Mouse (Mus musculus): Measurements from ENCODE around the gene Syt13. TPM values are rescaled to one million over a fixed set of nuclear protein-coding genes. Genes with fewer than 3 reads are reported as not detected.

Syt13 gene
- total and polyA plus RNA-seq, 3 experiments: 0.10 to 0.47 (median 0.36) TPM

DNA sequence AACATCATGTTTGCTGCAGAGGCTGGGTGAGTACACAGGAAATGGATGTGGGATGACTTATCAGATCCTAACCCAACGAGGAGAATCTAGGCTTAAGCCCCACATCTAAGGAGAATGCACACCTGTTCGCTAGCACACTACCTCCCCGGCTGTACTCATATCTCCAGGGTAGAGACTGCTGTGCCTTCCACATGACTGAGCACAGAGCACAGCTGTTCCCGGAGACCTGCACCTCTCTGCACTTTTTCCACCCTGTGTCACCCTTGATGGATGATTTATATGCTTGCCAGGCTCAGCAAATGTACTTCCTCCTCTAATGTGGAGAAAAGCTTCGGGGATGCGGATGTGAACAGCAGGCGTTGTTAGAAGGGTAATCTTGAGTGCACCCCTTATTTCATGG is 16.2 kb downstream of the Syt13 start:
- H3K79me2 ChIP-seq (replicated peaks; ENCODE audit: control insufficient read depth, insufficient read depth, low read length): no peaks in the 10 kb centered on the region

GRCm38 (mm10) chr2:92933379-92933778 is 18.5 kb downstream of the Syt13 start:
- Histone ChIP-seq H3K79me2 (replicated peaks; ENCODE audit: control insufficient read depth, insufficient read depth, low read length) (no peaks in the 10 kb centered on the region), H3K27ac (no peak overlapping the region), H3K27me3 (ENCODE audit: control insufficient read depth, insufficient read depth, low read length) (no peaks in the 10 kb centered on the region), H3K4me1 (ENCODE audit: control insufficient read depth, insufficient read depth, low read length) (no peaks in the 10 kb centered on the region), H3K4me3 (no peak overlapping the region), H3K36me3 (ENCODE audit: control insufficient read depth, insufficient read depth, low read length) (no peaks in the 10 kb centered on the region), H3K9ac (ENCODE audit: low read depth, low read length) (no peak overlapping the region)
- no peak for TF ChIP-seq POLR2A (IDR thresholded peaks at IDR 0.05; ENCODE audit: insufficient read depth, low read depth, low read length)
- no peak for TF ChIP-seq EP300 (IDR thresholded peaks at IDR 0.05; ENCODE audit: insufficient read depth, low read depth, low read length)
- TF ChIP-seq CTCF (IDR thresholded peaks at IDR 0.05): no peak
- no peak for DNase-seq
- intact Hi-C loops (cut with DNase I): no loop called here
- WGBS: 91% methylated on average over 6 of the region's 6 CpGs

More for the DNA sequence above, 16.2 kb downstream of the Syt13 start:
- no peak overlapping the region for H3K9ac ChIP-seq (ENCODE audit: low read depth, low read length)
- H3K36me3 ChIP-seq (ENCODE audit: control insufficient read depth, insufficient read depth, low read length): no peaks in the 10 kb centered on the region
- intact Hi-C loops (cut with DNase I): no loop called here
- TF ChIP-seq CTCF (IDR thresholded peaks at IDR 0.05): no peak
- TF ChIP-seq EP300 (IDR thresholded peaks at IDR 0.05; ENCODE audit: insufficient read depth, low read depth, low read length): no peak
- no peak for TF ChIP-seq POLR2A (IDR thresholded peaks at IDR 0.05; ENCODE audit: insufficient read depth, low read depth, low read length)
- H3K27ac ChIP-seq: no peak overlapping the region
- H3K4me3 ChIP-seq: no peak overlapping the region
- WGBS: 69% methylated on average over 7 of the region's 7 CpGs
- H3K27me3 ChIP-seq (ENCODE audit: control insufficient read depth, insufficient read depth, low read length): no peaks in the 10 kb centered on the region
- H3K4me1 ChIP-seq (ENCODE audit: control insufficient read depth, insufficient read depth, low read length): no peaks in the 10 kb centered on the region
- DNase-seq: no peak

GRCm38 (mm10) chr2:92934312-92934982 is 19.5 kb downstream of the Syt13 start:
- no peak for TF ChIP-seq POLR2A (IDR thresholded peaks at IDR 0.05; ENCODE audit: insufficient read depth, low read depth, low read length)
- TF ChIP-seq EP300 (IDR thresholded peaks at IDR 0.05; ENCODE audit: insufficient read depth, low read depth, low read length): no peak
- TF ChIP-seq CTCF (IDR thresholded peaks at IDR 0.05): no peak
- Histone ChIP-seq H3K36me3 (ENCODE audit: control insufficient read depth, insufficient read depth, low read length) (no peaks in the 10 kb centered on the region), H3K27me3 (ENCODE audit: control insufficient read depth, insufficient read depth, low read length) (no peaks in the 10 kb centered on the region), H3K4me3 (no peak overlapping the region), H3K27ac (no peak overlapping the region), H3K79me2 (replicated peaks; ENCODE audit: control insufficient read depth, insufficient read depth, low read length) (no peaks in the 10 kb centered on the region), H3K9ac (ENCODE audit: low read depth, low read length) (no peak overlapping the region), H3K4me1 (ENCODE audit: control insufficient read depth, insufficient read depth, low read length) (no peaks in the 10 kb centered on the region)
- no peak for DNase-seq
- WGBS: 30% methylated on average over 10 of the region's 10 CpGs
- intact Hi-C loops (cut with DNase I): loop anchor here (2.0 kb wide), 1 partner anchor 14 kb away; no protein-coding TSS in a partner anchor

- Histone ChIP-seq H3K4me3 (no peak overlapping the region), H3K36me3 (ENCODE audit: control insufficient read depth, insufficient read depth, low read length) (no peaks in the 10 kb centered on the region), H3K79me2 (replicated peaks; ENCODE audit: control insufficient read depth, insufficient read depth, low read length) (no peaks in the 10 kb centered on the region), H3K9ac (ENCODE audit: low read depth, low read length) (no peak overlapping the region), H3K4me1 (ENCODE audit: control insufficient read depth, insufficient read depth, low read length) (no peaks in the 10 kb centered on the region), H3K27me3 (ENCODE audit: control insufficient read depth, insufficient read depth, low read length) (no peaks in the 10 kb centered on the region), H3K27ac (no peak overlapping the region)
- intact Hi-C loops (cut with DNase I): loop anchor here (2.0 kb wide), 1 partner anchor 13 kb away; no protein-coding TSS in a partner anchor
- 77% methylated on average over 3 of the region's 3 CpGs for WGBS
- DNase-seq: no peak
- no peak for TF ChIP-seq EP300 (IDR thresholded peaks at IDR 0.05; ENCODE audit: insufficient read depth, low read depth, low read length)
- no peak for TF ChIP-seq CTCF (IDR thresholded peaks at IDR 0.05)
- TF ChIP-seq POLR2A (IDR thresholded peaks at IDR 0.05; ENCODE audit: insufficient read depth, low read depth, low read length): no peak
Measured at GRCm38 (mm10) chr2:92935483-92935882, 20.6 kb downstream of the Syt13 start.

DNA sequence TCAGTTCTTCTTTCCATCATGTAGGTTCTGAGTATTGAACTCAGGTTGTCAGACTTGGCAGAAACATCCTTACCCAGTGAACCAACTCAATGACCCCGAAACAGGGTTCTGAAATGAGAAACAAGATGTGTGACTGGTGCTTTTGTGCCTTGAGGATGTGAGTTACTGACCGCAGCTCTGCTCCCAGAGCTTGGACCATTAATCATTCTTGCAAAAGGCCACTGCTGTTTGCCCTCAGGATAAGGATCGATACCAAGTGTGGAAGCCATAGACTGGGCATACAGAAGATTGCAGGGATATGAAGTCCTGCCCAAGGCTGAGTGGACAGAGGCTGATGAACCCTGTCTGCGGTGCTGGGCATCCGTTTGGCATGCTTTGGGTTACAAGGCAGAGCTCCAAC is 23.2 kb downstream of the Syt13 start:
- 88% methylated on average over 5 of the region's 5 CpGs for WGBS
- Histone ChIP-seq H3K4me3 (no peak overlapping the region), H3K36me3 (ENCODE audit: control insufficient read depth, insufficient read depth, low read length) (no peaks in the 10 kb centered on the region), H3K79me2 (replicated peaks; ENCODE audit: control insufficient read depth, insufficient read depth, low read length) (no peaks in the 10 kb centered on the region), H3K27ac (no peak overlapping the region), H3K9ac (ENCODE audit: low read depth, low read length) (no peak overlapping the region), H3K27me3 (ENCODE audit: control insufficient read depth, insufficient read depth, low read length) (no peaks in the 10 kb centered on the region), H3K4me1 (ENCODE audit: control insufficient read depth, insufficient read depth, low read length) (no peaks in the 10 kb centered on the region)
- no peak for DNase-seq
- no peak for TF ChIP-seq EP300 (IDR thresholded peaks at IDR 0.05; ENCODE audit: insufficient read depth, low read depth, low read length)
- TF ChIP-seq POLR2A (IDR thresholded peaks at IDR 0.05; ENCODE audit: insufficient read depth, low read depth, low read length): no peak
- TF ChIP-seq CTCF (IDR thresholded peaks at IDR 0.05): no peak
- intact Hi-C loops (cut with DNase I): no loop called here

- intact Hi-C loops (cut with DNase I): no loop called here
- Histone ChIP-seq H3K36me3 (ENCODE audit: control insufficient read depth, insufficient read depth, low read length) (no peaks in the 10 kb centered on the region), H3K79me2 (replicated peaks; ENCODE audit: control insufficient read depth, insufficient read depth, low read length) (no peaks in the 10 kb centered on the region), H3K9ac (ENCODE audit: low read depth, low read length) (no peak overlapping the region), H3K4me1 (ENCODE audit: control insufficient read depth, insufficient read depth, low read length) (no peaks in the 10 kb centered on the region), H3K27ac (no peak overlapping the region), H3K27me3 (ENCODE audit: control insufficient read depth, insufficient read depth, low read length) (no peaks in the 10 kb centered on the region), H3K4me3 (no peak overlapping the region)
- WGBS: 92% methylated on average over 7 of the region's 7 CpGs
- no peak for DNase-seq
- TF ChIP-seq EP300 (IDR thresholded peaks at IDR 0.05; ENCODE audit: insufficient read depth, low read depth, low read length) (no peak), POLR2A (IDR thresholded peaks at IDR 0.05; ENCODE audit: insufficient read depth, low read depth, low read length) (no peak)
Measured at GRCm38 (mm10) chr2:92938827-92939226, 23.9 kb downstream of the Syt13 start.

Measured in heart, adult 2 months (tissue).